Mouse (Mus musculus) brain, embryonic 14.5 days (tissue): ENCODE data around the gene Prkag2.

Experiments used
- CTCF ChIP-seq: fragments of 200-500 bp; IDR thresholded peaks from 2 replicates; pipeline ENCODE4 v1.5.1; 2012; ENCODE audit warnings: inconsistent platforms, mild to moderate bottlenecking, moderate library complexity, borderline replicate concordance; ENCODE audit not compliant: insufficient read depth, insufficient read length; ENCODE audit errors: extremely low read depth
- POLR2A ChIP-seq: fragments of 200-500 bp; IDR thresholded peaks from 2 replicates; pipeline ENCODE4 v1.6.1; 2012; ENCODE audit warnings: mild to moderate bottlenecking, inconsistent platforms, borderline replicate concordance; ENCODE audit not compliant: poor library complexity, insufficient read depth, insufficient read length, severe bottlenecking; ENCODE audit errors: extremely low read depth

DNA sequence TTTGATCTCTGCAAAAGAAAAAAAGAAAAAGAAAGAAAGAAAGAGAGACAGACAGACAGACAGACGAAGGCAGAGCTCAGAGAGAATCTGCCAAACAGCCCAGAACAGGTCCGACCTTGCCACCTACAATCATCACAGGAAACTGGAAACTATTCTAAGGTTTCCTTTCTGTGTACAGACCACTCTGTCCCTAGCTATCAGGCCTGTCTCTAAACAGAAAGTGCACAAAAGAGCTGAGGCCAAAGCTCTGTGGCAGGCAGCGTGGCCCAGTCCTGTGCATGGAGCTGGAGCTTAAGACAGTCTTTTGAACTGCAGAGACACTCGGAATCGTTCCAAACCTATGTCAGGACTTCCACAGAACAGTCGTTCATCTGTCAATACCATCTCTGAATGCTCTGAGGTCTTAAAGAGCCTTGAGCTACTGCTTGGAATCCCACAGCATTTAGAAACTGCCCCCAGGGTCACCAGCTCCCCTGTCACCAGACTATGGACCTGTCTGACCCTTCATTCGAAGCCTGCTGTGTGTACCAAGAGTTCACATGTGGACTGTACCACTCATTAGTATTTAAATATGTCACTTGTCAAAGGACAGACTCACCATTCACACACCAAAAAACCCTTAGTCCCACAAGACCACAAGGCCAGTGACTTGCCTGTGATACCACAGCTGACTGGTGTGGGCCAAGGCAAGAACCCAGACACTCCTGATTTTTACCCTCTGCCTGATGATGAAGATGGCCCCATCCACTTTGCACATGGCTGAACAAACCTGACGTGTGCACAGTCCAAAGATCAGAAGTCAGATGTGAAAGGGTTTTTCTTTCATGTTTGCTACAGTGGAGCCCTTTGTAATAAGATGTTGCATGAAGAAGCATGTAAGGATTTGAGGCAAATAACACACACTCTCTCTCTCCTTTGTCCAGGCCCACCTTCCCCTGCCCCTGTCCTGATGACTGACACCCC lies 35.9 kb downstream of the Prkag2 start:
- TF ChIP-seq POLR2A: no peak
- no peak for TF ChIP-seq CTCF
